Mouse (Mus musculus): ENCODE measurements around the gene Opcml.

Gene Opcml

DNA sequence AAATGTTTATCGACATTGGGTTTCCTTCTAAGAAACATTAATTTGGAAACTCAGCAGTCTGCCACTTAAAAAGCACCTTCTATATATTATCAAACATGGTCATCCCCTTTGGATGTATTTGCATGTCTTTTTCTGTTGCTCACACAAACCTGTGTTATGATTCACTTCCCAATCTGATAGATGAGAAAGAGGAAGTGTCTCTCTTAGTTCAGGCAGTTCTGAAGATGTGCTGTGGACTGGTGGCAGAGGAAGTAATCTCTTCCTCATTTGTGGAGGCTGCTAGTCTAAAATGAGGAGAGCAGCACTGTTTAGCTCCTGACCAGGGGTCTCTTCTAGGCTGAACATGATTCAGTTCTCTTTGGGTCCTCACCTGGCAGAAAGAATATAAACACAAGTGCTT, 831.4 kb downstream of the Opcml start:
- no peak for DNase-seq (ENCODE audit: low spot score)

DNA sequence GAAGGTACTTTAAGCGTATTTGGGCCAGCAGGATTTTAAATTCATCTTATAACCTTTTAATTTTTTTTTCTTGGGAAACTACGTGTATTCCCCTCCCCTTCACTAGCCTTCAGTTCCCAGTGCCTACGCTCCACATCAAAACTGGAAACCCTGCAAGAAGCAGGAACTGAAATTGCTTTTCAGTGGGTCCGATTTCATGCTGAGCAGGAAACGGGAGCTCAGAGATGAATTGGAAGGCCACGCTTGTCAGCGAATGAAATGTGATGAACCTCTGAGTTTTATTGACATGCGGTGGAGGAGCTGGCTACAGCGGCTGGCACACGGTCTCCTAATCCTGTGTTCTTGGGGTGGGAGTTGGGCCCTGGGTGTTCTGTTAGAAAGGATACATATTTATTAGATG, 834.3 kb downstream of the Opcml start:
- DNase-seq (ENCODE audit: low spot score) = no peak

DNA sequence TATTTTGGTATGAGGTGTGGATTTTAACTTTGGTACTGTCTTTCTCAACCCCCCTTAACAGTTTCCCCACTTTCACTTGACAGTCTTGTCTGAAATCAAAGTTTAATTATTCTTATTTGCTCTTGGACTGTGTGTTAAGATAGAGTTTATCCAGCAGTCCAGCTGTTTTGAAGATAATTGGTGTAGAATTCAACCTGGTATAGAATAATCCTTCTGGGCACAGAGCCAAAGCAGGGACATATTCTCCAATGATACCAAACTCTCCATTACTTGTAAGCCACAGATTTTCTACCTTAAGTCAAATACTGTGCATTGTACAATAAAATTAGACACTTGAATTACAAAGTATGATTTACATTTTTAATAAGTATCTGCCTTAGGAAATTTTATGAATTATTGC, 852.2 kb downstream of the Opcml start:
- no peak for DNase-seq (ENCODE audit: low spot score)

DNA sequence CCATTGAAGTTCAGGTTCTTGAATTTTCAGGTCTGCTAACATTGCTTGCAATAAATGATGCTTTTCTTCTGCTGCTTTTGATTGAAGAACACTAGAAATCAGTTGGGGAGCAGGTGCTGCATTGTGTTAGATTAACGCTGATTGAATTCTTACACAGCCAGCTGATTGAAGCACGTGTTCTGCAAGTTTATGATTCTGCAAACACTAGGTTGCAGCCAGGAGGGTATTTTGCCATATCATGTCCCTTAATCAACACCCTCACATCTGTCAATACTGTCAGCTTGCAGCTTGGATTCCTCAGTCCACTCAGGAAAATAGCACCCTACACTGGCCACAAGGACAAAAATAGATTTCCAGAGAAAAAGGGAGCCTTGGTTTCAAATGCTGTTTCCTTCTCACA, 853.5 kb downstream of the Opcml start:
- no peak for DNase-seq (ENCODE audit: low spot score)

DNA sequence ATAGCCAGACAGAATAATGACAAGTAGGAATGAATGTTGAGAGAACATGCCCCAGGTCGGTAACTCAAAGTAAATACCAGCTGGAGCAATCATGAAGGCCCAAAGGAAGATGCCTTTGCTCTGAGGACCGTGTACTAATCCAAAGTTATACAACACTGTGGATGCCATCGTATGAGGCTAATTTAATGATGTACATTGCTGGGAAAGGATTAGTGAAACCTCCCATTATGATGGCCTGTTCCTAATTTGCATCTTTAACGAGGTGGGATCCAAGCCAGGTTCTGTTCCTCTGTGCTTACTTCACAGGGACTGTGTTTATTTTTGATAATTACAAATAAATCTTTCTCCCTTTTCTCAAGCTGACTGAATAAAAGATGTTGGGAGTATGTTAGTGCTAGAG, 859.5 kb downstream of the Opcml start:
- no peak for DNase-seq (ENCODE audit: low spot score)

DNA sequence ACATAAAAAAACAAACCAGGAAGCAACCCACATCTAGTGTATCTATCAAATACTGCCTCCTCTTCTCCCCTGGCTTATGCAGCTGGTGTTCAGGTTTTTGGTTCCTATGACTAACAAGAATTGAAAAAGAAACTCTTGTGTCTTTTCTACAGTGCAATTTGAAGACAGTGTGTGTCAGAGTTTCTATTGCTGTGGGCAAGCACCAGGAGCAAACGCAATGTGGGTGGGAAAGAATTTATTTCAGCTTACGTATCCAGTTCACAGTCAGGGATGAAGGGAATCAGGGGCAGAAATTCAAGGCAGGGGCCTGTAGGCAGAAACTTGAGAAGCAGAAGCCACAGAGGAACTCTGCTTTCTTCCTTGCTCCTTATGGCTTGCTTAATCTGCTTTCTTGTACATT, 869.4 kb downstream of the Opcml start:
- DNase-seq (ENCODE audit: low spot score) = no peak

DNA sequence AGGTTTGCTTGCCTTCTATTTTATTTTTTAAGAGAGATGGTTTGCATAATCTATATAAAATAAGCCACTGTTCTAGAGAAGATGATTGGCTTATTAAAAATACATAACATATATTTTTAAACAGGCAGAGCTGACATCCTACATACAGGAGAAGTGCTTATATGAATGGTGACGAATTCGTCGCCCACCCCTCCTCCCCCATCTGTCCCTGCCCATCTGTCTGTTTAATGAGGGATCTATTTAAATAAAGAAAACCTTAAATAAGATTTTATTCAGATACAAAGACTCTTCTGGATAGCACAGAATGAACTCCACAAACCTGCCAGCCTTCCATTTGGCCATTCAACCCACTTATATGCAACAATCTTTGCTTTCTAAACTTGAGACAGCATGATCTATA, 872.3 kb downstream of the Opcml start:
- no peak for DNase-seq (ENCODE audit: low spot score)

DNA sequence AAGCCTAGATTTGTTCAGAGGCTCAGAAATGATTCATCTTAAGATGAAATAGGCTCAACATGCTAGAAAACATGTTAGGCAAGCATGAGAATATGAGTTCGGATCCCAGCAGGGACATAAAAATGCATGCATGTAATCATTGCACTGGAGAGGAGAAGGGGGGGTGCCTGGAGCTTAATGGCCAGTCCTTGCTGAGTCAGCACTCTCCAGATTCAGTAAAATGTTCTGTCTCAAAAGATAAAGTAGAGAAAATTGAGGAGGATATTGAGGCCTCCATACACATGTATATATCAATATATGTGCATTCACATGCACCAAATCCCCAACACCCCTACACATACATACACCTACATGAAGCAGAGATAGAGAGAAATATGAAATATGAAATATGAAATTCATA, 889.7 kb downstream of the Opcml start:
- no peak for DNase-seq (ENCODE audit: low spot score)

DNA sequence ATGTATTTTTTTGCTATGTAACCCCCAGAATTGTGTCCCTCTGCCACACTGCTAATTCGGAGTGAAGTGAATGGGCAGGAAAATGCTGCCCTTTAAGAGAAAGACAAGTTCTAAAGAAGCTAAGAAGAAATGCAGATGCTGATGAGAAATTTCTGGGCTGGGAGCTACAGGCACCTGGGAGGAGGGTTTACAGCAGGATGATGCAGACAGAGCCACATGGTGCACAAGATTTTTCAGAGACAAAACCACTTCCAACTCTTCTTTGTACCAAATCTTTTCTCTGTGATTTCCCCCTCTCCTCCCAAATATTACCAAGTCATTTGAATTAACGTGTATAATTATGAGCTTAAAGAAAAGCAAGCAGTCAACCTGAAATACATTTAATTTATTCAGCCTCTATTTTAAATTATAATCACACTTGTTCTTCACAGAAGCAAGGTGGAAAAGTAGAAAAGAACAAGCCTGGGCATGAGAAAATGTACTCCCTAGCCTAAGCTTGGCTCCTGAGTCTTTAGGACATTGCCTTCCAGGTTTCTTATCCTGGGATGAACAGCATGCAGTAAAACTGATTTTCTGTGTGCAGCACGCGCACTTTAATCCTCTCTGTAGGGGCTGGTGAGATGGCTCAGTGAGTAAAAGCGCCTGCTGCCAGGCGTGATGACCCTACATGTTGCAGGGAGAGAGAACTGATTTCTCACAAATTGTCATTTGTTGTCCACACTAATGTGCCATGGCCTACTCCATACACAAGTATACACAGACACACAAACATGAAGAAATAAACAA, 890.9 kb downstream of the Opcml start:
- no peak for DNase-seq (ENCODE audit: low spot score)

DNA sequence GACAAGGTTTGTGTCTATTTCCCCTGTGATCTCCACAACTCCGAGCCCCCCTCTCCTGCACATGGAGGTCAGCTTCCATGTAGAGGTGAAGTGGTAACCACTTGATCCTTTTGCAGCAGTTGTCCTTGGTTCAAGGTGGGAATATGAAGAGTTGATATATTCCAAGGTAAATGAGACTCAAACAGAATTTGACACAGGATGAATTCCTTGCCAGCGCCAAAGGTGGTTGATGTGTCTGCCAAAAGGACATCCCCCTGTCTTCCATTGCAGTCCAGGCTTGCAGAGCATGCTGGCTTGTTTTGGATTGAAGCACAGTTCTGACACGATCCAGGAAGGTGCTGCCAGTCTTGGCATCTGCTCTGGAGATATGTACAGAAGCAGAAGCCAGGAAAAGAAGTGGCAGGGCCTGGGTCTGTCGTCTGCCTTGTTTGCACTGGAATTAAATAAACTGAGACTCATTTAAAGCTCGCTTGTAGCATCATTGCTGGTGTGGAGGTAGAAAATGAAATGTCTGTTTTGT, 893.4 kb downstream of the Opcml start:
- no peak for DNase-seq (ENCODE audit: low spot score)

DNA sequence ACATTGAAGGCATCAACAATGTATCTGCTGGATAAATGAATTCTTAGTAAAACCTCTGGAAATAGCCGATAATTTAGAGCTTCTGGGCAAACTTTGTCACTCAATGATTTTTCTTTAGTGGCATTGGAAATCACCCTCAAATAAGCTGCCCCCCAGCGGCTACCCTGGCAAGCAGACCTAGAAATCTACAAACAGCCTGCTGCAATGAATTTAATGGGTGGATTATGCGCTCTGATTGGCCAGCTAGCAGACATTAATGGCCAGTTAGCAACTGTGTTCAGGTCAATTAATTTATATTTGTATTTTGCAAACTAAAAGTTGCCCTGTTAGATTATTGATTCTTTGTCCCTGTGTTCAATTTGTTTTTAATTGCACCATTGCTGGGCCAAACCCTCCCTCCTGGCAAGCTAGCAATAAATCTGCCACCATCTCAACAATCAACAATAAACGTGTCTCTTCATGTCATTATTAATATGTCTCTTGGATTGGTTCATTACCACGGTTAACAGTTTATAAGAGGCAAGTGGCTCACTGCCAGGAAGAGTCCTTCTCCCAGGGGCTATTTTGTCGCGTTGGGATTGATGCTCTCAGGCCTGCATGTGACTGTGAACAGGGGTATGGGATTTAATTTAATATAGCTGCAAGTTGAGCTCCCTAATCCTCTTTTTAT, 896.5 kb downstream of the Opcml start:
- DNase-seq (ENCODE audit: low spot score) = no peak

DNA sequence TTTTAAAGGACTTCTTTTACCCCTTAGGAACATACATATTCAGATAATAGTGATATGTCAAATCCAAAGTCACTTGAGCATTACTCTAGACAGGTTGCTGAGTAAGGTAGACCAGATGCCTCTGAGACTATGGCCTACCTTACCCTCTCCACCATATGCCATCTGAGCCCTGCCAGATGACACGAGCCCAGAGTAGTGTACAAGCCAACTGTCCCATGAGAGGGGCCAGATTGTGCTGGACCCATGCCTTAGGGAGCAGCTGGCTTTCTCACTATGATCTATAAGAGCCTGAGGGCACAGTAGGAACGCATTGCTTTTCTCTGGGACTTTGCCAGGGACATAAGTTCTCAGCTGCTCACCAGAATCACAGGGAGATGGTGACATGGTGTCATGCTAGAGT, 899.6 kb downstream of the Opcml start:
- no peak for DNase-seq (ENCODE audit: low spot score)

DNA sequence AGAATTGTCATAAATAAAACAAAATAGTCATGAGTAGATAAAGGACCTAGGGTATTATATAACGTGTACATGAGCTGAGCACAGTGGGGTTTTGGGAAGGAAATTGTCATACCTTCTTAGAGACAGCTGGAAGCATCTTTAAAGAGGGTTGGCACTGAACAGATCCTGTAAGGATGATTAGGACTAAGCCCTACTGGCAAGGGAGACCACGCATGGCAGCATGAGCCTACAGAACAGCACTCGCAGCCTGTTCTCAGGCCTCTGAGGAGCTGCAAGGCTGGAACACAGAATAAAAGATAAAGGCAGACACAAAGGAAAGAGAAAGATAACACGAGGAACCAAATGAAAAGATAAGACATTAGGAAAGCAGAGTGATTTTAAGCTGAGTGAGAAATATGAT, 915.2 kb downstream of the Opcml start:
- no peak for DNase-seq (ENCODE audit: low spot score)

DNA sequence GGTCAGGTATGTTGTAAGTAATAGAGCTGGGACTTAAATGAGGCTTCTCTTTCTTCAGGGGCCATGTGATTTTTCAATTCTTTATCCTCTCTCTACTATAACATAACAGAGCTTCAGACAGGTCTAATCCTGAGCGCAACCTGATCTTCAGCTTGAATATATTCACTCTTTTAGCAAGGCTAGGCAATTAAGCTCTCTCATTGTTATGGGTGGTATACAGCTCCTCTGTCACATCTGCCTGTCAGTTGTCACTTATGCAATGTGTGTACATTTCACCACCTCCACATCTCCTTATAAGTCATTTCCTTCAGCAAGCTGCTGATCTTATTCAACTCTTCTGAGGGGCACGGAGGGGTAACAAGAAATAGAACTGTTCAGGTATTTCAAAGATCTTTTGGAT, 924.0 kb downstream of the Opcml start:
- DNase-seq (ENCODE audit: low spot score) = no peak

DNA sequence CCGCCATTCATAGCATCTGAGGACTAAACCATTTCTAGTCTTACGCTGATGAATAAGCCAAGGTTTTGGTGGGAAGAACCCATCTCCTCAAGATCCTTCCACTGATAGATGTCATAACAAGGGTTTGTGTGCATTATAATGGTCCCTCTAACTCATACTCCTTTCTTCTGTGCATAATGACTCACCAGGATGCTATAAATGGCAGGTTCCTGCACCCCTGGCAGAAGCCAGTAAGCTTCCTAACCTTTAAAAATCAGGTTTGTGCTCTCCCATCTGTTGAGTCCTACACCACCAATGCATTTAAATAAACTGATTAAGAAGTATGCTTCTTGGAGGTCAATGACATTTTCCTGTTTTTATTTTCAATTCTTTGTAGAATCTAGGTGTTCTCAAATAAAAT, 929.6 kb downstream of the Opcml start:
- no peak for DNase-seq (ENCODE audit: low spot score)

DNA sequence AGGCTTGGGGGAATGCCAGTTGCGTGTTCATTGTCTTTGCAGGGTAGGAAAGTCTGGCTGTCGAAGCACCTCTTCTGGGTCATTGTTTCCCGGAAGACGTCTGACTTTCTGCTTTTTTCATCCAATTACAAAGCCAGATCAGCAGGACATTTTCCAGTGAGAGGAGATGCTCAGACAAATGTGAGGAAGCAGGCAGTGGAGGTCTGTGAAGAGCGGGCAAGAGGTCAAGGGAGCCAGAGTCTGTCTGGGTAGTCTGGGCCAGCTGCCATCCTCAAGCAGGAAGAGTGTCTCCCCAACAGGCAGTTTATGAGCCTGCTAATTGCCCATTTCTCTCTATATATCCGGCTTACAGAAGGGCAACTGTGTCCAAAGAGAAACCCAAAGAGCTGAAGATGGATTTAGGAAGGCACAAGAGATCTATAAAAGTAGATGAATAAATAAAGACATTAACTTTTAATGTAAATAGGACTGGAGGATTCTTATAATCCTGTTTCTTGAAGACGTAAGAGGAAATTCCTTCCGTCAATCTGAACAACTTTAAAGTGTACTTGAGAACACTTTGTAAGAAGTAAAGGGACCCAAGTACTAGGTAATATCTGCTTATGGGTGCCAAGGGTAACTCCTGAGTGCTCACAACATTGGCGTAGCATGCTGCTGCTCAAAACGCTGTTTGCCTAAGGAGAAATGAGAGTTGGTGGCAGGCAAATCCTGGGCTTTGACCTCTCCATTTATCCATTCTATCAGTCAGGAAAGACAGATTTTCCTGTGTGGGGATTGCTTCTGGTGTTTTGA, 941.4 kb downstream of the Opcml start:
- no peak for DNase-seq (ENCODE audit: low spot score)

DNA sequence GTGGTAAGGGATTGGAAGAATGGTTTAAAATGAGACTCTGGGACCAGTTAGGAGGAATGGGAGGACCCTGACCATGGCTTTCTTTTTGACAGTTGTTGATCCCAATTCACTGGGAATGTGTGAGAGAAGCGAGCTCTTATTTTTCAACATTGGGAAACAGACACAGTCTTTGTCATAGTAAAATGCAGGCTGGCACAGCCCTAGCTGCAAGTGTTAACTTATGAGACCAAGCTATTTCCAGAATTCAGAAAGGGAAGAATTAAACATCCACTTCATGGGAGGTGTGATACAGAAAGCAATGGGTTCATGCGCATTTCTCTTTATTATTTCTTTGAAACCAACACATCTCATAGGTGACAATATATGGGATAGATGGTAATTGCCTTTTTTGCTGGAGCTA, 947.4 kb downstream of the Opcml start:
- no peak for DNase-seq (ENCODE audit: low spot score)

DNA sequence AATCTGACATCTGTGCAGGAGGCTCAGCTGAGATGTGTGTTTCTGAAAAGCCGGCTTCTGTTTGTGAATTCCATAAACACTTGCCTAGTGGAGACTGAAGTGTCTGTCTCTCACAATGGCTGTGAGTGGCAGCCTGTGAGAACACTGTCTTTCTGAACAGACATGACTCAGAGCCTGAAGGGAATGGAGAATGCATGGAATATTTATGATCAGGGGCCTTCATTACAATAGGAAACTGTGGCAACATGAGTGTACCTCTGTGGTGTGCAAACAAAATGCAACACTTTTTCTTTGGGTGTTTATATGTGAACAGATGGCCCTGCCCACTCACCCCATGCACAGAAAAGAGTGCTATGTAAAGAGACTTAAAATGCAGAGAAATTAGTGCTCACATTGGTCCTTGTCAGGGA, 947.9 kb downstream of the Opcml start:
- no peak for DNase-seq (ENCODE audit: low spot score)

DNA sequence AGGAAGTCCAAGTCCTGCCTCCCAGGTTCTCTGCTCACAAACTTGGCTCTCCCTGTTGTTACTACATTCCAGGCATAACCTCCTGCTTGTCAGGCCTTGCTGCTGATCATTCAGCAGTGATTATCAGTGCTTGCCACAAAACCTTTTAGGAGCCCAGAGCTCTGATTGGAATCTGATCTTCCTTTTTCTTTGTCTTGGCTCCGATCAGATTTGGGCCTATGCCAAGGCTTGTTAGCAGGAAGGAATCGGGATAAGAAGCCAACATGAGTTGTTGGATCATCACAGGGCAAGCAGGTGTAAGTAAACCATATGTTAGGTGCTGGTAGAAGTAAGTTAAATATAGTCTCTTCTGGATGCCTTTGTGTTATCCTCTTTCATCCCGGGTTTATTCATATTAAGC, 954.2 kb downstream of the Opcml start:
- DNase-seq (ENCODE audit: low spot score) = no peak

DNA sequence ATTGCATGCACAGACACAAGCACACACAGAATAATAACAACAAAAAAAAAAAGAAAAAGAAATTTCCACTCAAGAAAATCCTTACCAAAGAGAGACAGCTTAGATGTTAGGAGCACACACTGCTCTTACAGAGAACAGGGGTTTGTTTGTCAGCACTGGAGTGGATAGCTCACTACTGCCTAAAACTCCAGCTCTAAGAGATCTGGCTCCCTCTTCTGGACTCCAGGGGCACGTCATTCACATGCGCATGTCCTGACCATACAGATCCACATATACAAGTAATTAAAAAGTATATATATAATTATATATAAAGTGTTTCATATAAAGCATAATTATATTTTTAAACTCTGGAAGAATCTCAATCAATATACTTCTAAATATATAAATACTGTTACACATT, 958.3 kb downstream of the Opcml start:
- DNase-seq (ENCODE audit: low spot score) = peak; percentile 45

DNA sequence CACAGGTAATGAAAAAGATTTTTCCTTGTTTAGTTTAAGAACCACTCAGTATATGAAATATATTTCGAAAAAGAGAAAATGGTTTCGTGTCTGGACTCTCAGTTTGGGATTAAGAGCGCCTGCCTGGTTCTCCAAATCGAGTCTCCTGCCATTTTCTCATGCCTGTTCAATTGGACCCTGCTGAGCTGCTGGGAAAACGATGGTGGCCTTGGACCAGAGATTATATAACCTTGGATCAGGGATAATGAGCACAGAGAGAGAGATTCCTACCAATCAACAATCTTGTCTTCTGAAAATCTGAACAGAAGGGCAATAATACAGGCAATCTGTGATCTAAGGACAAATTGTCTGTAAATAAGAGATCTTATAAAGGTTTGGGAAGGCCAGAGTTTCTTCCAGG, 962.3 kb downstream of the Opcml start:
- no peak for DNase-seq (ENCODE audit: low spot score)

DNA sequence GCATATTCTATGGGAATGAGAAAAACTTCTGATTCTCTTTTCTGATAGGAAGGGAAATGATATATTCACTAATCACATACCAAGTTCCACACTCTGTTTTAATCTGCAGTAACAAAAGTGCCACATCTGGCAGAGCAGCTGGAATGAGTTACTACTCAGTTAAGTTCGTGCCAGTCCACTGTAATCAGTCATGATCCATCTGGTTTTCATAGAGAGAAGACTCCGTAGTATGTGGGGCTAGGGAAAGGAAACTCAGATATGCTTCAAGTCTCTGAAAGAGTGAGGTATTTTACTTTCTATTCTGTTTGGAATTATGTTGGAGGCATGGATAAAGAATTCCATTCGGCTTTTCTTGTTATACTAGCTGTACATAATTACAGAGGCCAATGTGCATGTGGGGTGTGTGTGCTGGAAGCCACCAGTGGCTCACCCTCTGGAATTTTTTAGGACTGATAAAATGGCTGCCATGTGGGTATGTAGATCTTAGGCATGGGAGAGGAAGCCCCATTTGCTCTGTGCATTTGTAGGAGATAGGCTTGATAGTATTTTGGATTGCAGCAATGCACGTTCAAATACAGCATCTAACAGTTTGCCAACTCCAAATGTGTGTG, 966.4 kb downstream of the Opcml start:
- DNase-seq (ENCODE audit: low spot score) = no peak

DNA sequence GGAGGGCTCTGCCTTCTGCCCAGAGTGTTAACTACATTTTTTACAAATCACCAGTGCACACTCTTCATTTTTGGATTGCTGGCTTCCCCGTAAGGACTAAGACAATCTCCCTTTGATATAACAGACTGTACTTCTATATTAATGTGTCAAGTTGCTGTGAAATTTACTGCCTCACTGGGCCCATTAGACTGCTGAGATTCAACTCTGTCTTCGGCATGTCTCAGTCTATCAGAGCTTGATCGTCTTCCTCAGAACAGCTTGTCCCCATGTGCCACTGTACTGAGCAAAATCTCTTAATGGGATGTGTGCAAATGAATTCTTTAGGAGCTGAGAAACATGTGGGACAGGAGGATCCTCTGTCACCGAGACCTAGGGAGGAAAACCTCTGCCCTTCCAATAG, 970.9 kb downstream of the Opcml start:
- DNase-seq (ENCODE audit: low spot score) = no peak
